22 mouse cellular contexts compared by ENCODE assay signal in genomic region chr6:50239902-50240301, GRCm38 (mm10).
"Had no signal": no experiment of that assay in that cellular context is flagged by ENCODE, and none has a peak within 500 bp of the region (broad histone marks: within the 10 kb centered on the region; RNA-seq: fewer than 3 reads in every experiment).

No protein-coding gene starts in this region.

- DNase-seq: liver, embryonic 13.5 days; liver, postnatal 0 days; lung, adult 2 months; lung, postnatal 14 days; lung, postnatal 4 days; retina, postnatal 1 day; right cerebral cortex, adult 18-20 months; right cerebral cortex, postnatal 14 days; thymus, adult 2 months; thymus, postnatal 25 days; thymus, postnatal 4 days had no signal

- ATAC-seq: liver, postnatal 0 days; lung, postnatal 0 days; midbrain, embryonic 13.5 days; midbrain, embryonic 16.5 days had no signal

- H3K4me3 ChIP-seq: liver, embryonic 13.5 days; liver, embryonic 15.5 days; lung, embryonic 15.5 days; megakaryocyte, embryonic 14.5 days; midbrain, embryonic 10.5 days; midbrain, embryonic 13.5 days; myocyte; neural tube, embryonic 13.5 days; neural tube, embryonic 15.5 days; stomach, embryonic 15.5 days had no signal

- H3K36me3 ChIP-seq: liver, embryonic 13.5 days; liver, embryonic 15.5 days; lung, embryonic 15.5 days; midbrain, embryonic 10.5 days; midbrain, embryonic 13.5 days; stomach, embryonic 15.5 days had no signal

- H3K4me1 ChIP-seq: lung, embryonic 15.5 days; midbrain, embryonic 10.5 days; midbrain, embryonic 13.5 days; neural tube, embryonic 15.5 days; stomach, embryonic 15.5 days had no signal

- H3K9me3 ChIP-seq: liver, embryonic 13.5 days; liver, embryonic 15.5 days; lung, embryonic 15.5 days; megakaryocyte, embryonic 14.5 days; midbrain, embryonic 10.5 days; midbrain, embryonic 13.5 days; neural tube, embryonic 13.5 days; neural tube, embryonic 15.5 days; stomach, embryonic 15.5 days had no signal

- H3K27me3 ChIP-seq: liver, embryonic 13.5 days; liver, embryonic 15.5 days; lung, embryonic 15.5 days; megakaryocyte, embryonic 14.5 days; midbrain, embryonic 13.5 days; neural tube, embryonic 13.5 days; neural tube, embryonic 15.5 days; stomach, embryonic 15.5 days had no signal
